In the genomic region with DNA sequence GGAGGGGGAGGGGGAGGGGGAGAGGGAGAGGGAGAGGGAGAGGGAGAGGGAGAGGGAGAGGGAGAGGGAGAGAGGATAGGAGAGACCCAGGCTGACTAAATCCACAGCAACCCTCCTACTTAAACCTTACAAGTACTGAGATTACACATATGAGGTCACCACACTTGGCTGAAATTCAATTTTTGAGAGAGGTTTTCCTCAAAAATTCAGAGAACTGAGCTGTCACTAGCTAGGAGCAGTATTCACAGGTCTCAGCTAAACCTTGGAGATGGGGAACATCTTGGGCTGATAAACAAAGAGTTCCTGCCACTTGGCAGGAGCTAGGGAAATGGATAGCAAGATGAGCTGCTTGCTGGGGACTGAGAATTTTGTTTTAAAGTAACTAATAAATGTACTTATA, we compare ENCODE assay signal across 25 mouse cellular contexts. TPM values are rescaled to one million over a fixed set of nuclear protein-coding genes. Genes with fewer than 3 reads are reported as not detected.
DNase-seq lines count a peak whose midpoint lies in the region; ATAC-seq and TF ChIP-seq lines count a peak whose summit lies in the region.
"Had no signal": no experiment of that assay in that cellular context is flagged by ENCODE, and none has a peak within 500 bp of the region (broad histone marks: within the 10 kb centered on the region; RNA-seq: fewer than 3 reads in every experiment).

No protein-coding gene starts in this region.

- ATAC-seq in embryonic facial prominence, embryonic 14.5 days (ENCODE audit: low read depth) = no peak
- 0 out of 2 replicates have a peak, but pooled peaks have one; percentile 49 for ATAC-seq in lung, embryonic 15.5 days (ENCODE audit: borderline replicate concordance, extremely low read depth, low FRiP score, low TSS enrichment)
- ATAC-seq: activated CD4-positive, CD25-positive, alpha-beta regulatory T cell, adult 4 months; forebrain, embryonic 14.5 days; Patski had no signal

- no peak for TF ChIP-seq POLR2A in lung, adult 2 months (IDR thresholded peaks at IDR 0.05; ENCODE audit: borderline replicate concordance, extremely low read depth, low read depth, low read length)
- TF ChIP-seq POLR2A in myocyte (IDR thresholded peaks at IDR 0.05; ENCODE audit: insufficient read length, low read depth) = no peak

- H3K9me3 ChIP-seq in embryonic facial prominence, embryonic 14.5 days (ENCODE audit: control insufficient read depth, low read length) = no peaks in the 10 kb centered on the region
- H3K9me3 ChIP-seq in embryonic facial prominence, embryonic 10.5 days = no peaks in the 10 kb centered on the region
- no peaks in the 10 kb centered on the region for H3K9me3 ChIP-seq in lung, embryonic 15.5 days
- H3K9me3 ChIP-seq: embryonic facial prominence, embryonic 15.5 days; forebrain, embryonic 10.5 days; heart, embryonic 15.5 days had no signal

- no peak overlapping the region for H3K4me2 ChIP-seq in embryonic facial prominence, embryonic 14.5 days (ENCODE audit: low read depth, low read length)
- no peak overlapping the region for H3K4me2 ChIP-seq in lung, embryonic 15.5 days
- H3K4me2 ChIP-seq in myocyte (ENCODE audit: low read depth) = no peak overlapping the region
- H3K4me2 ChIP-seq: embryonic facial prominence, embryonic 15.5 days; heart, embryonic 11.5 days; heart, embryonic 15.5 days; hindbrain, embryonic 14.5 days had no signal

- H3K27ac ChIP-seq in embryonic facial prominence, embryonic 14.5 days (replicated peaks; ENCODE audit: low read depth, low read length) = no peak overlapping the region
- no peak overlapping the region for H3K27ac ChIP-seq in embryonic facial prominence, embryonic 10.5 days (replicated peaks)
- H3K27ac ChIP-seq in lung, embryonic 15.5 days = no peak overlapping the region
- H3K27ac ChIP-seq: embryonic facial prominence, embryonic 15.5 days; forebrain, embryonic 10.5 days; heart, adult 2 months; heart, embryonic 15.5 days; hindbrain, embryonic 14.5 days had no signal

- H3K4me1 ChIP-seq in embryonic facial prominence, embryonic 14.5 days (ENCODE audit: control insufficient read depth, insufficient read depth, low read length) = no peaks in the 10 kb centered on the region
- H3K4me1 ChIP-seq in embryonic facial prominence, embryonic 10.5 days = no peaks in the 10 kb centered on the region
- H3K4me1 ChIP-seq in lung, embryonic 15.5 days = no peaks in the 10 kb centered on the region
- H3K4me1 ChIP-seq in lung, adult 2 months (ENCODE audit: control insufficient read depth, insufficient read depth, low read length) = no peaks in the 10 kb centered on the region
- H3K4me1 ChIP-seq: embryonic facial prominence, embryonic 15.5 days; forebrain, embryonic 10.5 days; heart, embryonic 15.5 days had no signal

- H3K9ac ChIP-seq in embryonic facial prominence, embryonic 14.5 days (ENCODE audit: low read depth, low read length) = no peak overlapping the region
- H3K9ac ChIP-seq in lung, embryonic 15.5 days = no peak overlapping the region
- H3K9ac ChIP-seq: embryonic facial prominence, embryonic 15.5 days; heart, embryonic 15.5 days; hindbrain, embryonic 14.5 days had no signal

- no peaks in the 10 kb centered on the region for H3K36me3 ChIP-seq in embryonic facial prominence, embryonic 14.5 days (ENCODE audit: control insufficient read depth, insufficient read depth, low read length)
- H3K36me3 ChIP-seq in embryonic facial prominence, embryonic 10.5 days (replicated peaks) = no peaks in the 10 kb centered on the region
- no peaks in the 10 kb centered on the region for H3K36me3 ChIP-seq in lung, embryonic 15.5 days
- H3K36me3 ChIP-seq in myocyte (ENCODE audit: control insufficient read depth, insufficient read depth) = no peaks in the 10 kb centered on the region
- H3K36me3 ChIP-seq: embryonic facial prominence, embryonic 15.5 days; forebrain, embryonic 10.5 days; heart, embryonic 15.5 days had no signal

- no peak overlapping the region for H3K4me3 ChIP-seq in embryonic facial prominence, embryonic 14.5 days (ENCODE audit: low read depth, low read length)
- H3K4me3 ChIP-seq in embryonic facial prominence, embryonic 10.5 days = no peak overlapping the region
- H3K4me3 ChIP-seq in lung, embryonic 15.5 days = no peak overlapping the region
- no peak overlapping the region for H3K4me3 ChIP-seq in lung, adult 2 months (replicated peaks; ENCODE audit: extremely low read depth, low read depth, low read length)
- no peak overlapping the region for H3K4me3 ChIP-seq in myocyte
- H3K4me3 ChIP-seq: embryonic facial prominence, embryonic 15.5 days; erythroblast, embryonic 14.5 days; forebrain, embryonic 10.5 days; heart, adult 2 months; heart, embryonic 15.5 days had no signal

- H3ac ChIP-seq in myocyte (ENCODE audit: control insufficient read depth, insufficient read length) = no peak overlapping the region

- peak; percentile 27 for DNase-seq in embryonic facial prominence, embryonic 14.5 days (ENCODE audit: low spot score)
- no peak for DNase-seq in embryonic facial prominence, embryonic 10.5 days (ENCODE audit: low spot score)
- DNase-seq in lung, adult 2 months = no peak
- DNase-seq in brain, adult 2 months (ENCODE audit: low read depth, low spot score) = peak; percentile 51
- DNase-seq in kidney, postnatal 4 days = no peak
- DNase-seq in kidney, postnatal 25 days = no peak
- DNase-seq: adrenal gland, postnatal 14 days; cerebellum, adult 18-20 months; cerebellum, adult 9-11 months; cerebellum, postnatal 36 days; gastrocnemius, postnatal 10 days; heart, adult 2 months; heart, postnatal 14 days had no signal

- TF ChIP-seq CTCF in lung, adult 2 months (IDR thresholded peaks at IDR 0.05; ENCODE audit: insufficient read depth, low read length) = no peak

- H3K79me2 ChIP-seq in myocyte (ENCODE audit: control insufficient read depth, insufficient read depth) = no peaks in the 10 kb centered on the region

- no peaks in the 10 kb centered on the region; the same call in 1 of the 2 replicates for H3K27me3 ChIP-seq in embryonic facial prominence, embryonic 14.5 days (replicated peaks; ENCODE audit: control insufficient read depth, insufficient read depth, low read length)
- H3K27me3 ChIP-seq in embryonic facial prominence, embryonic 10.5 days (replicated peaks; ENCODE audit: low read depth, poor library complexity, severe bottlenecking) = no peaks in the 10 kb centered on the region
- H3K27me3 ChIP-seq in lung, embryonic 15.5 days = no peaks in the 10 kb centered on the region
- peaks cover 6% of the 10 kb centered on the region for H3K27me3 ChIP-seq in myocyte (ENCODE audit: control insufficient read depth, insufficient read depth, insufficient read length)
- H3K27me3 ChIP-seq: embryonic facial prominence, embryonic 15.5 days; heart, embryonic 15.5 days; Patski had no signal

TF ChIP-seq in myocyte, 11 proteins besides CTCF, POLR2A, EP300 and RAD21:
- TF ChIP-seq CEBPB (IDR thresholded peaks at IDR 0.05; ENCODE audit: insufficient read depth, poor library complexity, severe bottlenecking) (peak; percentile 55; the same call in 1 of the 2 replicates), E2F4 (IDR thresholded peaks at IDR 0.05; ENCODE audit: insufficient read depth) (no peak), POLR2AphosphoS2 (IDR thresholded peaks at IDR 0.05; ENCODE audit: insufficient read length, low read depth) (no peak)

RNA-seq across cellular contexts. Expression of gene Adamts16, which starts 12.0 kb away (rescaled TPM):
- polyA plus RNA-seq in embryonic facial prominence, embryonic 14.5 days (2014; fragmentation: Nextera tagmentation; extraction: Ambion mirVana) = 1.9 and 2.5 TPM in 2 replicates
- 0.33 and 0.36 TPM in 2 replicates for polyA plus RNA-seq in embryonic facial prominence, embryonic 10.5 days (2016; fragmentation: Nextera tagmentation; extraction: Ambion mirVana)
- 0.09 and 0.11 TPM in 2 replicates for polyA plus RNA-seq in lung, embryonic 15.5 days (2015; fragmentation: Nextera tagmentation; extraction: Ambion mirVana)
- polyA plus RNA-seq in lung, adult 2 months (2012; rRNA removed) = 0.04 TPM in 1 of 2 replicates, not detected in the other
- polyA plus RNA-seq in myocyte (2012; fragmentation: generic; extraction: Trizol) = 0.67 TPM
- polyA plus RNA-seq: C2C12; erythroblast, embryonic 14.5 days had no signal

Comparison
In these comparisons a context has a peak if more than half of its experiments do, and no peak if none do; other contexts are left out.
1. DNase-seq: peak in embryonic facial prominence, embryonic 14.5 days (single experiment) and brain, adult 2 months (single experiment); none in embryonic facial prominence, embryonic 10.5 days (single experiment), lung, adult 2 months (single experiment), kidney, postnatal 4 days (0 of 2) and kidney, postnatal 25 days (0 of 2).